Mouse (Mus musculus) ovary, postnatal 36 days (tissue): ENCODE data around the gene Herc6.
A peak's percentile ranks its signal among the peaks of the same experiment; 100 is the strongest.
"Not testable (repeated sequence)": the region's sequence is repeated elsewhere in the genome, so short reads cannot be mapped to it uniquely, and the experiment has no call there.

ENCODE experiments used
- DNase-seq: peaks from one replicate; pipeline ENCODE4 v3.0.0; 2022; ENCODE audit warnings: low spot score, mixed read lengths

The Herc6 gene

DNA sequence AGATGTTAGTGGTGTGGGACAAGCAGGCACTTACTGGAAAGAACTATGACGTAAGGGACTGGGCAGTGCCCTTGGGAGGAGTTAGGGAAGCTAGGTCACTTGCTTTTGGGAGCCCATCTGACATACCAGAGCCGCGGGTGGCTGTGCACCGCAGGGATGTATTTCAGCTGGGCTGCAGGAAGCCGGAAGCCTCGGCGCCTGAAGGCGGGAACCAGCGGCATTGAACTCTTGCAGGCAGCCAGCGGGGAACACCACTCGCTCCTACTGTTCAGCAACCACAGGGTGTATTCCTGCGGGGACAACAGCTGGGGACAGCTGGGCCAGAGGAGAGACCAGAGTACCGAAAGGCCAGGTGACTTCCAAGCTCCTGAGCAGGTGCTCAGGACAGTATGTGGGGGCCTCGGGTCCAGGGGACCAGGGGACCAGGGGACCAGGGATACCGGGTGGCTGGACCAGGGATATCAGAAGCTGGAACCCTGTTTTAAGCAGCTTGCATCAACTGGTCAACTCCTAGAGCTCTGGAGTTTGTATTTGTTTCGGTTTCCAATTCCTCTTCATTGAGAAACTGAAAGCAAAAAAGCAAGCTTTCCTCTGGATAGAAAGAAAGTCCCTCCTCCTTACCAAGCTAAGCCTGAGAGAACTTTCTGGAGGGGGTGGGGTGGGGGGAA, at the start of gene Herc6:
TSS of gene Herc6 (plus strand) at position 120 of the 668 bp plus-strand sequence.
- DNase-seq: peak; percentile 71

DNA sequence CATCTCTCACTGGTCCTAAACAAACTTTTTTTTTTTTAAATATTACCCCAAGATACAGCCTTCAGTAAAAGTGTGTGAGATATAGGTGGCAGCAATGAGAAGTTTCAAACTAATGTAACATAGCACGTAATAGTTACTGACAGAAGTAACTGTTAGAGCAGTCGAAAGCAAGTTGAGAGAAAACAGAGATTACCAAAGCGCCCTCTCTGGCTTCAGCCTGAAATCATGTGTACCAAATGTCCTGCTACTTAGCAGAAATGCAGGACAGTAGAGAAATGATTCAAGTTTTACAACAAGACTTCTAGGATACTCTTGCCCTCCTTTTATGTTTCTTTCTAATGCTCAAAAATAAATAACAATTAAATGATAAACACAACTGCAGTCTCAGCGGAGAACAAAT, 49.8 kb upstream of the Herc6 start:
- no peak for DNase-seq

DNA sequence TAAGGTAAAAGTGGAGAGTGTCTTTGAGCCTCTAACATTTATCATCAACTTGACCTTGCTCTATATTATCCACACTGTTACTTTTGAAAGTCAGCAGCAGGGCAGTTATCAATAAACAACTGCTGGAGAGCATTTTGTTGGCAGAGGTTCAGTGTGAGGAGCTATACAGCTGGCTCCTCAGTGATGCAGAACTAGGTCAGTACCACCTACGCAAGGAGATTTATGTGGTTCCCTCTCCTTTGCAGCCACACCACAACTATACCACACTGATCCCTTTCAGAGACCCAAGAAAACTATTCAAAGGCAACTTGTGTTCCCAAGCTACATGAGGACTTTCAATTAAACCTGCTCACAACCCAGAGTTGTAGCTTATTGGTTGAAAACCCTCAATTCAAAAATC, 49.4 kb upstream of the Herc6 start:
- no peak for DNase-seq

DNA sequence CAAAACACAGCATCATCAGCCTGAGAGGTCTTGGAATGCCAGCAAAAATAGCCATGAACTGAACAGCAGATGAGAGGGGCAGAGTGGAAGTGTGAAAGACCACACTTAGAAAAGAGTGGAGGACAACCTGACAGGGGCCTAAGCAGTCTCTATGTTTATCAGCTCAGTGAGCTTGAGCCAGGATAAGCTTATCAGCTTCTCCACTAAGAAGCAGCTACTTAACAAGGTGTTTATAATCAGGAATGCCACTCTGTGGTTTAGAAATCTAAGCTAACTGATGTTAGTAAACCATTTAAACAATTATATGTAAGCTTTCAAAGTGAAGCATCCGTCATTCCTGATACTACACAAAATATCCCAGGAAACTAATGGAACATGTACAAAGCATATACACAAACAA, 48.8 kb upstream of the Herc6 start:
- DNase-seq: no peak

DNA sequence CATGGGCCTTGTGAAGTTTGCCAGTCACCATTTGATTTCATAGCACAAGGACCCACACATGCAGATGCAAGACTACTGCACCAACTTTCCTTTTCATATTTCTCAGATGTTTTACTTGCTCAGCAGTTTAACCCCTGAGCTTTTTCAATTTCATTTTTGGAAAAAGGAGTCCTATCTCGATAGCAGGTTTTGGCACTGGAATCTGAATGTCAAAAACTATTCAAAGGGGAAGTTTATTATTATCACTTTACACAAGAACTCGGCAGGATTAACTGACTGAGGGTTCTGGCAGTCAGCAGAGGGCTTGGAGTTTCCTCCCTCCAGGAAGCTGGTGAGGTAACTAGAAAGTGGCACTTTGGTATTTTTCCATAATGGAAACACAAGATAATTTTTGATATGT, 47.4 kb upstream of the Herc6 start:
- DNase-seq: no peak

DNA sequence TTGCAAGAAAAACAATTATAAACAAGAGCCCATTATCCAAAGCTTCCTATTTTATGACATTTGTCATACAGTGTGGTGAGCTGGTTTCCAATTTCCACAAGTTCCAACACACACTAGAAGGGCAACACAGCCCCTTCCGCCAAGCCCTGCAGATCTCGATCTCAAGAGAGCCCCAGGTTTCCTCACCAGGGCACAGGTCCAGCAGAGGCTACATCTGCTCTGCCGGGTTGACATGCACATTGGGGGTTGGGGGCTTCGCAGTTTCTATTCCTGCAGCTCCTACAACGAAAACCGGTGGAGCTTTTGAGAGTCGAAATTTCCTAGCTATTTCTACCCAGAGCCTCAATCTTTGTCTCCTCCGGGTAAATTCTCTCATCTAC, 46.6 kb upstream of the Herc6 start:
- DNase-seq: peak; percentile 36

DNA sequence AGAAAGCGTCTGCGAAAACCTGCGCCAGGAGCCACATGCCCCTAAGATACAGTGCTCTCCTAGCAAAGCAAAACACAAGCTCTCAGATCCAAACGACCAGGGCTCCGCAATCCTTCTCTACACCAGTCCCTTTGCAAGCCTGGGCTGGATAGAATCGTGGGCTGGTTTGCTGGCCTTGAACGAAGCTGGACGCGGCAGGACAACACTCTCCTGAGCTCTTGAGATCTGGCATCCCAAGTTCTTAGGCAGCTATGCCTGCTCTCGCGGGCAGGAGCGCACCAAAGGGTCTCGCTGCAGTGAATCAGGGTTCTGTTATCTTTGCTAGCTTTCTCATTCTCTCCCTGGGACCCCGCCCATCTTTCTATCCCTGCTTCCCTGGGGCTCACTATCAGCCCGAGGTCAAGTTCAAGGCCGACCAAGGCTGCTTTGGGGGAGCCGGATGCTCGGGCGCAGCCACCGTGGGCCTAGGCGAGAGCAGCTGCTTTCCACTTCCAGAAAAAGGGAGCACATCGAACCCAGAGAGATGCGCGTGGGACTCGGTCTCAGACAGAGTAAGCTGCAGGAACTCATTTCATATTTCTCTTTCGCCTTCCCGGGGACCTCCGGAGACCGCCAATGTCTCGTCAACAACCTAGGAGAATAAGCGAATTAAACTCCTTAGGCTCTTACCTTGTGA, 46.1 kb upstream of the Herc6 start:
- DNase-seq: peak; percentile 61

DNA sequence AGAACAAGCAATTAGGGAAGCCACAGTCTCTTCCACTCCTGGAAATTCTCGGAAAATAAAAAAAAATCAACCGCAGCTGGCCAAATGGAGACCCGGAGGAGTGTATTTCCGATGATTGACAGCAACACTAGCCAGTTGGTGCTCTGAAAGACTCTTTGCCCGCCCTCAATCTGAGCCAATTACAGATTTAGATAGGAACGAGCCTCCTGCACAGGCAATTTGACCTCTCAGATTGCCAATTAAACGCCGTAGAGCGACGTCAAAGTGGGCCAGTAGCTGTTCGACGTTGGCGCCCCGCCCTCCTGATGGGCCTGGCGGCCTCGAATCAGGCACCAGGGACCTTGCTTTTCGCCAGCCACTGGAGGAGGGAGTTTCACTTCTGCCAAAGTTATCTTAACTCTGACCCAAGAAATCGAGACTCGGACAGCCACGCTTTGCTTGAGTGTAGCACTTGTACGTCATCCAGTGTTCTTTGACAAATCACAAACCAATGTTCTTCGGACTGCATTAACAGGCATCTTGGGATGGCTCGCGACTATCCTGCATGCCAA, 45.3 kb upstream of the Herc6 start, which contains the start of gene Ppm1k:
TSS of gene Ppm1k (minus strand) at position 83 of the 551 bp plus-strand sequence.
- peak; percentile 97 for DNase-seq

DNA sequence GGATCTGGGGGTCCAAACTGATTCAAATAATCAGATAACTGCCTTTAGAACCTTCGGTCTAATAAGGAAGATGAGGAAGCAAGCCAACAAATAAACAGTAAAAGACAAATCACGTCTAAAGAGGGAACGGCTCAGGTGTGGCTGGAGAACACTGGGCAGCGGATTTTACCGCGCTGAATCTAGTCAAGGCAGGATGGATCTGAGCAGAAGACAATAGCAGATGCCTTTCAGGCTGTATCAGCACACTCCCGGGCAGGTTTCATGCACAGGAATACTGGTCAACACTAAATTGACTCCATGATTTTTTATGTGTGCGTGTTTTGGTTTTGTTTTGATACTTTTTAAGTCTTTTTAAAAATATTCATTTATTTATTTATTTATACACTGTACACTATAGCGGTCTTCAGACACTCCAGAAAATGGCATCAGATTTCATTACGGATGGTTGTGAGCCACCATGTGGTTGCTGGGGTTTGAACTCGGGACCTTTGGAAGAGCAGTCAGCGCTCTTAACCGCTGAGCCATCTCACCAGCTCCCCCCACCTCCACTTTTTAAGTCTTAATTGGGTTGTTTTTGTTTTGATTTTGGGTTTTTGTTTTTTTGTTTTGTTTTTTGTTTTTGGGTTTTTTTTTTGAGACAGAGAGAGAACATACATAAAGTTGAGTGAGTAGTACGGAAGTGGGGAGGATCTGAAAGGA, 44.7 kb upstream of the Herc6 start:
- no peak for DNase-seq

DNA sequence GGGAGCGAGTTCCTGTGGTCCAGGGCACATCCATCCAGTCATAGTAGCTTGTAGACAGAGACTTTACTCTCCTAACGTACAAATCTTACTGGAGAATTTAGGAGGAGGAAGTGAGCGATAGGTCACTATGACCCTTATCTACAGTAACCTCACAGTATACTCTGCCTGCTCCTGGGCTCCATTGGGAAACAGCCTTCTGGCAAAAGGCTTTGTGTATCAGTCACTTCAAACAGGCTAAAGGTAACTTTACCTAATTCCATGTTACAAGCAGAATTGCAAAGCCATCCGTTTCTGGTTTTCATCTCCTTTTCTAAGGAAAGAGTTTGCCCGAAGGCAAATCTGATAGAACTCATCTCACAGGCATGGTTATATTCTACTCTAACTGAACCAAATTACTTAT, 42.9 kb upstream of the Herc6 start:
- no peak for DNase-seq

DNA sequence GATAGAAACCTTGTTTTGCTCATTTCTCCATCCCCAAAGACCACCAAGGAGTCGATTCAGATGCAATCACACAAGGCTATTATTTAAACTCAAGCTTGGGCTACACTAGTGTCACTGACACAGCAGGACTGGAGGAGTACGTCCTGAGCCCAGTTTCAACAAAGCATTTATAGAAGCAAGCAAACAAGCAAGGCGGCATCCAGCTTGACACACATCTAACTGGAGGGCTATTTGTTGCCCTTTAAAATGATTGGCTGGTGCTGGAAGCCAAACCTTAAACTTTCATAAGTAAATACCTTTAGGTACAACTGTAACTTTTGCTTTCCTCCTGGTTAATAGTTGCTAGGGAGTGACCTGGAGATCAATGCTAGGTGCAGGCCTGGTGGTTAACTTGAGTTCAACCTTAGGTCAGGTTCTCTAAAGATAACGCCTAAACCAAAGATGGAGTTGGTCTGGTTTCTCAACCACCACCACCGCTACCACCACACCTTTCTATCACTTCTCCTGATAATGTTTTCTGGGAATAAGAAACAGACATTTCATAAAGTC, 39.8 kb upstream of the Herc6 start:
- DNase-seq: no peak

DNA sequence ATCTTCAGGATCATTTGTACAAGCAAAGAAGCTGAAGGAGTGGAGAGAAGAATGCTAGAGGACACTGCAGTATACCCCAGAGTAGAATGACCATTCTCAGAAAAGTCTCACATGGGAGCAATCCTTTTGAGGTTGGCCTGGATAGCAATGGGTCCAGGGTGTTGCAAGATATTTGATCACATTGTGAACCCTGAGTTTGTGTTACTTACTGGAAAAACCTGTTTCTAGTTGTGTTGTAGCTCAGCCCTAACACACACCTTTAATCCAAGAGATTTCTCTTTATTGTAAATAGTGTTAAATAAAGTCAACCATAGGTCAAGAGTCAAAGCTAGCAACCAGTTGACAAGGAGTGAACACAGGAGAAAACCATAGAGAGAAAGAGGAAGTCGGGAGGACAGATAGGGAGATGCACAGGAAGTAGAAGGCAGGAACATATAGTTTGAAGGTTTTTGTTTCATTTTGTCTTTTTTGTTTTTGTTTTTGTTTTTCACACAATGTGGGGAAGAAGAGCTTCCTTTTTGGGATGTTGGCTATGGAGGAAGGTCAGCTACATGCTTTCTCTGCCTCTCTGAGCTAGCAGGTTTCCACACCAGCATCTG, 39.0 kb upstream of the Herc6 start:
- no peak for DNase-seq

DNA sequence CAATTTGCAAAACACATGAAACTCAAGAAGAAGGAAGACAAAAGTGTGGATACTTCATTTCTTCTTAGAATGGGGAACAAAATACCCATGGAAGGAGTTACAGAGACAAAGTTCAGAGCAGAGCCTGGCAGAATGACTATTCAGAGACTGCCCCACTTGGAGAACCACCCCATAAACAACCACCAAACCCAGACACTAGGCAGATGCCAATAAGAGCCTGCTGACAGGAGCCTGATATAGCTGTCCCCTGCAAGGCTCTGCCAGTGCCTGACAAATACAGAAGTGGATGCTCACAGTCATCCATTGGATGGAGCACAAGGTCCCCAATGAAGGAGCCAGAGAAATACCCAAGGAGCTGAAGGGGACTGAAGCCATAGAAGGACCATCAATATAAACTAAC, 37.2 kb upstream of the Herc6 start:
- DNase-seq: not testable (repeated sequence)

DNA sequence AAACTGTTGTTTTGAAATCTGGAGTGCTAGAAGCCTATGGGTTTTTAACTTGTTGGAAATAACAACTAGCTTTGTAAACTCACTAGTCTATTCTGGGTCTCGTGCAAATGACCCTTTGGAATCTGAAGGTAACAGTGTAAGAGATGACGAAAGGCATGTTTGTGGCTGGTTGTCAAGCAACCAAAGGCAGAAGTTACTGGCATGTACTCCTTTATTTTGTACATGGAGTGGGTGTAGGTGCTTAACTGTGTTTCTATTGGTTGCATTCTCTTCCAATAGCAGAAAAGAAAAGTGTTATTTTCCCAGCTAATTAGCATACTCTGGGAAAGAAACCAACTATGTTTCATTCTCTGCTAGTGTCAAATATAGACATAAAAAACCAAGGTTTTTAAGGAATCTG, 35.9 kb upstream of the Herc6 start:
- DNase-seq: no peak

DNA sequence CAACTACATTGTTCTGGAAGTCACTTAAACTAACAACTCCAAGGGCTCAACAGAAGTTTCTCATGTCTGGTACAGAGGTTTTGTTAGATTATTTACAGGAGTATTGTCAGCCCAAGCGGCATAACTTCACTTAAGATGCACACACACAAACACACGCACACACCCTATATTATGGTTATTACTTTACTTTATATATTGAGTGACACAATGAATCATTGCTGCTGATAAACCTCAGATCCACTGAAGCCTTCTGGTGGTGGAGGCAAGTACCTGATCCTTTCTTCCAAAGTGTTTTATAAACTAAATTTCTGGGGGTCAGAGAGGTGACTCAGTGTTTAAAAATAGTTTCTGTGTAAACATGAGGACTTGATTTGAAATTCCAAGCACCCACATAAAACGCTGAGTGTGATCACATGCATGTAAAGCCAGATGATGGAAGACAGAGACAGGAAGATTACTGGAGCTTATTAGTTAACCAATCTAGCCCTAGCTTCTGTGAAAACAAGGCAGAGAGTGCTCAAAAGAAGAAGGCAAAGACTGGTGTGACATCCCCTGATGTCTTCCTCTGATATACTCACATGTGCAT, 29.5 kb upstream of the Herc6 start:
- no peak for DNase-seq

DNA sequence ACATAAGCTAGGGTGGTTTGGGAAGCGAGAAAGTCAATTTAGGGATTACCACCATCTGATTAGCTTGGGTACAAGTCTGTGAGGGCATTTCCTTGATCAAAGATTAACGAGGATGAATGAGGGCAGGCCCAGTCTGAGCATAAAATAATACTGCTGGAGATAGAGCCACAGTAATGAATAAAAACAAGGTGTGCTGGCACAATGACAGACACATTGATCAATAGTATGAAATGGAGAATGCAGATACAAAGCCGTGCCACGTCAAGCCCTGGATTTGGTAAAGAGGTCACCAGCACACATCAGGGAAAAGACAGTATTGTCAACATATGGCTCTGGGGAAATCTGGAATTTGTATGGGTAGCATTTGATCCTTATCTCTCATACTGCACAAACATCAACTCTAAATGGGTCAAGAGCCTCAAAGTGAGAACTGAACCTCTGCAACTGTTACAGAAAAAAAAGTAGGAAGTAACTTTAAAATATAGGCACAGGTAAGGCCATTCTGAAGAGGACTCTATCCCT, 22.9 kb upstream of the Herc6 start:
- DNase-seq: no peak

DNA sequence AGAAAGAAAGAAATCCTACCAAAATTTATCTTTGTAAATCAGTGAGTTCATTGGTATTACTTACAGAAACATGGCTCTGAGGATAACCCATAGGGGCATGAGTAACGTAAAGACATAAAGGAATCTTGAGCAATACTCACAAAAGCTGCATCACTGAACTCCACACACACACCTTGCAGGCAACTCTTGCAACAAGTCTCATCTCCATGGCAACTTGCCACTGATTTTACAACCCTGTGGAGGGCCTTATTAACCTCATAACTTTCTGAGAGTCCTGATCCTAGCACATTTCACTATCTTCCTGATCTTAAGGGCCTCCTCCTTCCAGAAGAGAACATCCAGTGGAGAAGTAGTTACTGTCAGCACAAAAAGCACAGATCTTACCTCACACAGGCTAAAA, 17.3 kb upstream of the Herc6 start:
- DNase-seq: no peak

DNA sequence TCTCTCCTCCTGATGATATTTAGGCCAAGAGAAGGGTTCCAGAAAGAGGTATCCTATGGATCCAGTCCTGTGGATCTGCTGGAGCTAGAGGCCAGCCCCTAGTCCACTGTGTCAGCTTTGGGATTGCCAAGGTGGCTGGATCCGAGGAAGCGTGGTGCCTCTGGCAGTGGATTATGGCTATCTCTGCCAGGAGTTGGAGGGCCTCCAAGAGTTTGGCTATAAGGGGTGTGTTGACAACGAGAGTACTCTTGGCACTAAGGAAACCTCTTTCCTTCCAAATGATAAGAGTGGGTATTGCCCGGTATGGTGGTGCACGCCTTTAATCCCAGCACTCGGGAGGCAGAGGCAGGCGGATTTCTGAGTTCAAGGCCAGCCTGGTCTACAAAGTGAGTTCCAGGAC, 15.3 kb upstream of the Herc6 start:
- DNase-seq: no peak

DNA sequence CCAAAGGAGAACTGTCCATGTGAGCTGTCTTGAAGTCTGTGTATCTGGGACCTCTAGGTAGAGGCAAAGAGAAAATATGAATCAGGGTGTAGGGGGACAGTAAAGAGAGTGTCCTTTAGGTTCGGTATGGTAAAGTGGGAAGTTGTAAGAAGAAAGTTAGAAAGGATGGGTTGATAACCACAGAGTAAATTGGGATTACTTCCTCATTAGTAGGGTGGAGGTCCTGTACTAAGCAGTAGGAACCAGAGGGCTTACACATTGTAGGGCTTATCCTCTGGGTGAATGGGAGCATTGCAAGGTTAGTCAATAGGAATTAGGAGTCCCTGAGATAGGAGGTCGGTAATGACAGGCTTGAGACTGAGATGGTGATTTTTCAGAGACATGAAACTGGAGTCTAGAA, 13.2 kb upstream of the Herc6 start:
- no peak for DNase-seq

DNA sequence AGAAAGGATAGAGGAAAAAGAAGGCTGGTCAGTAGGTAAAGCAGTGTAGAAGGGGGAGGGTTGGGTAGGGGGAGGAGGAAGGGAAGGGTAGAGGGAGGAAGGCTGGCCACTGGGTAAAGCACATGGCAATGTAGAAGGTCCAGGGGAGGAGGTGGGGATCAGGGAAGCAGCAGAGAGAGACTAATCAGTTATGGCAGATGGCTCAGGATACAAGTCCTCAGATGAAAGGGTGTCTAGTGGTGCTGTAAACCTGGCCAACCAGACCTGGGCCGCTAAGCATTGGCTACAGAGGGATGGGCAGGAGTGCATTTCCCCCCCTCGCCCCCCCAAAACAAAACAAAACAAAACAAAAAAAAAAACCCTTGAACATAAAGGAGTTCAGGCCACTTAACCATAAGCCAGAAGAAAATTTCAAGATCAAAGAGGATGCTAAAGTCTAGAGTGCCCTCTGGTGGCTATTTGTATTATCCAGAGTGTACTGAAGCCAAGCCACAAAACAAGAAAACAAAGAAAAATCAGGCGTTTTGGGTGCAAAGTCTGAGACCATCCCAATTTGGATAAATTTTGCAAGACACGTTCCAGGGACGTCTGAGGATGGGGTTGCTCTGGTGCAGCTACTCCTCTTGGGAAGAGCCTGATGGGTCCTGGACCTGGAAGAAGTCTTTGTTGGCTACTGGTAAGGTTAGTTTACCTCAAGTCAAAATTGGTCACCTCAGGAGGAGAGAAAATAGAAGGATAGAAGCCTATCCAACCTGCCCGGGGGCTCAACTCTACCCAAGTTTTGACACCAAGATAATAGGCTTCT, 10.4 kb upstream of the Herc6 start:
- no peak for DNase-seq

DNA sequence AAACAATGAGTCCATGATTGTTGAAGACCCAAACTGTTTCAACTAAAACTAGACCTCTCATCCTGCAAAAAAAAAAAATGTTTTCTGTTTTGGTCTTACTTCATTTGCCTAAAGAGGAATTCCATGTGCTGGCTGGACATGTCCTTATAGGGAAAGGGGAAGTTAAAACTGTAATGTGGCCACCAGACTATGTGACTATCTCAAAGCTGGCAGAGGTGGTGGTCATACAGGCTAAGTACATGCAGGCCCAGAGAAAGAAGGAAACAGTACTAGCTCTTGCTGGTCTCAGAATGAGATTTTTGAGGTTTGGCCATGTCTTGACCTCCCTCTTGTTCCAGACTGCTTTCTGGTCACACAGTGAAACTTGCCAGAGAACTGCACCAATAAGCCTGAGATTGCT, 9.2 kb upstream of the Herc6 start:
- DNase-seq: no peak
